Mouse (Mus musculus) hindbrain, postnatal 0 days (tissue): ENCODE measurements around the gene Nup214. TPM values are rescaled to one million over a fixed set of nuclear protein-coding genes. Genes with fewer than 3 reads are reported as not detected.
A peak's percentile ranks its signal among the peaks of the same experiment; 100 is the strongest.

Source experiments
- ATAC-seq: fragments of 200-750 bp; cut with Nextera tagmentation; 2 replicates; pipeline ENCODE4 v1.8.0; 2017; ENCODE audit warnings: mild to moderate bottlenecking, moderate TSS enrichment, moderate library complexity
- DNase-seq: peaks from one replicate; pipeline ENCODE4 v3.0.0-alpha.2; 2015; ENCODE audit warnings: low spot score
- H3K27ac ChIP-seq: fragments of 300-500 bp; sonication (generic); 2 replicates; pipeline ENCODE4 v1.5.1; 2014; ENCODE audit warnings: mild to moderate bottlenecking
- H3K27me3 ChIP-seq: fragments of 300-500 bp; sonication (generic); 2 replicates; pipeline ENCODE4 v1.6.1; 2014; ENCODE audit warnings: low read length, mixed read lengths; ENCODE audit not compliant: insufficient read depth
- H3K36me3 ChIP-seq: fragments of 300-500 bp; sonication (generic); 2 replicates; pipeline ENCODE4 v1.6.1; 2014; ENCODE audit warnings: low read length, mixed read lengths; ENCODE audit not compliant: insufficient read depth
- H3K4me1 ChIP-seq: fragments of 300-500 bp; sonication (generic); 2 replicates; pipeline ENCODE4 v1.6.1; 2014; ENCODE audit warnings: antibody characterized with exemption, low read length, mixed read lengths; ENCODE audit not compliant: insufficient read depth
- H3K4me2 ChIP-seq: fragments of 300-500 bp; sonication (generic); 2 replicates; pipeline ENCODE4 v1.6.1; 2014; ENCODE audit warnings: low read depth, mild to moderate bottlenecking, low read length, moderate library complexity, mixed read lengths
- H3K4me3 ChIP-seq: fragments of 300-500 bp; sonication (generic); 2 replicates; pipeline ENCODE4 v1.5.1; 2014; ENCODE audit warnings: low read length
- H3K9ac ChIP-seq: fragments of 300-500 bp; sonication (generic); replicated peaks from 2 replicates; pipeline ENCODE4 v1.6.1; 2014; ENCODE audit warnings: mild to moderate bottlenecking, low read length, moderate library complexity, mixed read lengths
- H3K9me3 ChIP-seq: fragments of 300-500 bp; sonication (generic); 2 replicates; pipeline ENCODE4 v1.6.1; 2016; ENCODE audit warnings: low read length, mixed read lengths
- CTCF ChIP-seq: IDR thresholded peaks from 2 replicates; pipeline ENCODE4 v1.5.1; 2016; ENCODE audit warnings: antibody characterized with exemption, control low read depth, low read depth
- WGBS: fragments of 180-500 bp; shearing (Covaris S2); extraction: QIAGEN DNeasy Blood & Tissue Kit; methylation state at CpG from one replicate; pipeline ENCODE4 v1.1.7; 2014; 5-methylcytosine and 5-hydroxymethylcytosine counted together
- polyA plus RNA-seq: library from polyadenylated mRNA; unstranded; fragments of >200 nt; fragmentation: Nextera tagmentation; extraction: Ambion mirVana; gene quantifications from 2 replicates; pipeline ENCODE4 v1.2.1, GENCODE M21; 2015
- total RNA-seq: library from RNA; depleted of rRNA; stranded (reverse); fragments of >200 nt; gene quantifications from 2 replicates; pipeline ENCODE4 v1.2.3, GENCODE M21; 2014

Nup214 gene
- total and polyA plus RNA-seq, 2 experiments from 2014 or later: 29.3 to 65.3 TPM

DNA sequence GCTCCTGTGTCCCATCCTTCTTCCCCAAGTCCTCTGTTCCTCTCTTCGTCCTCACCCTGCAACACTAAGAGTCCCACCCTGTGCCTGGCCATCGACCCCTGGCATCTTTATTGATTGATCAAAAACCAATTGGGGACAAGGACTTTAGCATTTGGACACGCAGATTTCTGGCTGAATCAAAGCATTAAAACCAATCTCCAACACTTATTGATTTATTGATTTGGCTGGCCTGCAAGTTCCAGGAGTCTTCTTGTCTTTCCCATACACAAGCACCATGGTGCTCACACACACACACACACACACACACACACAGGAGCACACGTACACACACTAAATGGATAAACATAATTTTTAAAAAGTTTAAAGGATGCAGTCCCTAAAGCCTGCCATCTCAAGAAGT lies 31.2 kb upstream of the Nup214 start:
- H3K4me2 ChIP-seq: no peak overlapping the region
- no peak overlapping the region for H3K9ac ChIP-seq
- ATAC-seq (no peak), DNase-seq (no peak)
- no peaks in the 10 kb centered on the region for H3K4me1 ChIP-seq
- no peaks in the 10 kb centered on the region for H3K9me3 ChIP-seq
- TF ChIP-seq CTCF: no peak
- 73% methylated on average over 4 of the region's 4 CpGs for WGBS
- no peak overlapping the region for H3K27ac ChIP-seq
- H3K36me3 ChIP-seq: no peaks in the 10 kb centered on the region
- no peak overlapping the region for H3K4me3 ChIP-seq
- H3K27me3 ChIP-seq: no peaks in the 10 kb centered on the region

DNA sequence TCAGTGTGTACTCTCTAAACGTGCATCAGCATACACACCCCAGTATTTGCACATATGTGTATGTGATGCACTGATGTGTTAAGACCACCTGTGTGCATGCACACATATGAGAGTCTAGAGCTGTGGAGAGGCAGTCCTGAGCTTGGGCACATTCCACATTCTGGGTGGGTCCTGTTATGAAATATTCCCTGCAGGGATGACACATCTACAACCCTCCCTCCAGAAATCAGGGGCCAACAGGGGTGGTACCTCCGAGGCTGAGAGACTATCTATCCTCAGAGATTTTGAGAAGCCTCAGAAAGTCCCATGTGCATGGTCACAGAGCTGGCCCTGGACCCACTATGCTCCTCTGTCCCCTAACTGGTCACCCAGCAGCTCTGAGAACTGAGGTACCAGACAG lies 28.7 kb upstream of the Nup214 start:
- Histone ChIP-seq H3K9ac (no peak overlapping the region), H3K4me1 (no peaks in the 10 kb centered on the region), H3K4me2 (no peak overlapping the region), H3K27me3 (no peaks in the 10 kb centered on the region), H3K4me3 (no peak overlapping the region), H3K36me3 (no peaks in the 10 kb centered on the region), H3K9me3 (no peaks in the 10 kb centered on the region), H3K27ac (no peak overlapping the region)
- no peak for TF ChIP-seq CTCF
- 71% methylated on average over 2 of the region's 2 CpGs for WGBS
- no peak for DNase-seq
- ATAC-seq: no peak

- no peak overlapping the region for H3K4me2 ChIP-seq
- TF ChIP-seq CTCF: no peak
- no peaks in the 10 kb centered on the region for H3K27me3 ChIP-seq
- H3K9me3 ChIP-seq: no peaks in the 10 kb centered on the region
- H3K36me3 ChIP-seq: no peaks in the 10 kb centered on the region
- 73% methylated on average over 6 of the region's 6 CpGs for WGBS
- ATAC-seq (no peak), DNase-seq (no peak)
- no peak overlapping the region for H3K4me3 ChIP-seq
- H3K27ac ChIP-seq: no peak overlapping the region
- no peak overlapping the region for H3K9ac ChIP-seq
- H3K4me1 ChIP-seq: peaks cover 16% of the 10 kb centered on the region
Measured at GRCm38 (mm10) chr2:31948392-31948791, 25.8 kb upstream of the Nup214 start.

- H3K4me2 ChIP-seq: no peak overlapping the region
- H3K4me1 ChIP-seq: peaks cover 16% of the 10 kb centered on the region
- H3K27me3 ChIP-seq: no peaks in the 10 kb centered on the region
- no peak overlapping the region for H3K27ac ChIP-seq
- no peaks in the 10 kb centered on the region for H3K36me3 ChIP-seq
- H3K4me3 ChIP-seq: no peak overlapping the region
- DNase-seq (no peak), ATAC-seq (no peak)
- TF ChIP-seq CTCF: no peak
- 72% methylated on average over 6 of the region's 6 CpGs for WGBS
- no peak overlapping the region for H3K9ac ChIP-seq
- no peaks in the 10 kb centered on the region for H3K9me3 ChIP-seq
Measured at GRCm38 (mm10) chr2:31948801-31949200, 25.4 kb upstream of the Nup214 start.

- Histone ChIP-seq H3K4me3 (peak within 1 kb of the TSS; percentile 74), H3K9me3 (no peaks in the 10 kb centered on the region), H3K4me1 (peaks cover 16% of the 10 kb centered on the region), H3K9ac (peak within 1 kb of the TSS; percentile 64), H3K4me2 (peak within 1 kb of the TSS; percentile 98), H3K27ac (no peak within 1 kb of the TSS), H3K27me3 (no peaks in the 10 kb centered on the region), H3K36me3 (no peaks in the 10 kb centered on the region)
- TF ChIP-seq CTCF: peak; percentile 62
- peak; percentile 81 for ATAC-seq
- peak; percentile 76 for DNase-seq
- under 1% methylated on average over 66 of the region's 66 CpGs for WGBS
Measured at GRCm38 (mm10) chr2:31950058-31950871, 24.0 kb upstream of the Nup214 start, which contains the start of gene Aif1l. Gene Aif1l (plus strand): TSS chr2:31950139.

- ATAC-seq (no peak), DNase-seq (no peak)
- peak overlapping the region; percentile 98 for H3K4me2 ChIP-seq
- no peaks in the 10 kb centered on the region for H3K9me3 ChIP-seq
- no peaks in the 10 kb centered on the region for H3K27me3 ChIP-seq
- peak overlapping the region; percentile 74 for H3K4me3 ChIP-seq
- TF ChIP-seq CTCF: no peak
- peak overlapping the region; percentile 64; the same call in 1 of the 2 replicates for H3K9ac ChIP-seq
- WGBS: 21% methylated on average over 9 of the region's 9 CpGs
- H3K36me3 ChIP-seq: no peaks in the 10 kb centered on the region
- H3K4me1 ChIP-seq: peaks cover 16% of the 10 kb centered on the region
- H3K27ac ChIP-seq: no peak overlapping the region
Measured at GRCm38 (mm10) chr2:31950966-31951365, 23.3 kb upstream of the Nup214 start.

DNA sequence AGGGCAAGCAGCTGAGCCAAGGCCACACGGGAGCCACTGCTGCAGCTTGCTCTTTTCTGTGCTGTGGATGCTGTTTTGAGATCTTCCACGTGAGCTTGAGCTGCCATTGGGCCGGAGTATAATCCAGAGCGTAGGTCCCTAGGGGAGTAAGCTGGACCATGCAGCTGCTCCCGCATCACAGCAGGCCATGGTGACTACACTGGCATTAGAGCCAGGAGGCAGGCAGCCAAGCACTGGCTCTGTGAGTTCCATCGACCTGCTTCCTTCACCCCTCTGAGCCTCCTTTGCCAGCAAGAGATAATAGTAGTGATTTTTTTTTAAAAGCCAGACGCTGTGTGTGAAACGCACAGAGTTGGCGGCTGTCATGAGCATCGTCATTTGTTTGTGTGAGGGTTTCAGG lies 22.0 kb upstream of the Nup214 start:
- peak overlapping the region; percentile 98; the same call in 1 of the 2 replicates for H3K4me2 ChIP-seq
- no peaks in the 10 kb centered on the region for H3K9me3 ChIP-seq
- H3K4me1 ChIP-seq: peaks cover 16% of the 10 kb centered on the region
- no peak overlapping the region for H3K4me3 ChIP-seq
- no peak overlapping the region for H3K9ac ChIP-seq
- no peak; the same call in 1 of the 2 replicates for ATAC-seq
- peak; percentile 62 for DNase-seq
- TF ChIP-seq CTCF: no peak
- no peaks in the 10 kb centered on the region for H3K36me3 ChIP-seq
- H3K27ac ChIP-seq: no peak overlapping the region
- 42% methylated on average over 10 of the region's 10 CpGs for WGBS
- no peaks in the 10 kb centered on the region for H3K27me3 ChIP-seq
